Mouse (Mus musculus) ES-E14 (cell line): ENCODE results near the gene Ctdsp2. TPM values are rescaled to one million over a fixed set of nuclear protein-coding genes. Genes with fewer than 3 reads are reported as not detected.

ENCODE experiments used
- DNase-seq: peaks from one replicate; pipeline ENCODE4 v3.0.0-alpha.2; 2013; ENCODE audit warnings: low read depth, low spot score
- H3K27ac ChIP-seq: 2 replicates; pipeline ENCODE4 v1.5.1; 2012; ENCODE audit warnings: low read depth, mild to moderate bottlenecking, low read length, moderate library complexity, mixed read lengths; ENCODE audit not compliant: poor library complexity, insufficient read depth, severe bottlenecking
- H3K36me3 ChIP-seq: 2 replicates; pipeline ENCODE4 v1.6.1; 2012; ENCODE audit warnings: mild to moderate bottlenecking, low read length, moderate library complexity, mixed read lengths; ENCODE audit not compliant: control insufficient read depth, poor library complexity, insufficient read depth, severe bottlenecking
- H3K4me1 ChIP-seq, 2 experiments: fragments of 150-350 bp in 1 of 2; sonication (generic) in 1 of 2; 2 replicates each; pipeline ENCODE4 v1.6.1; 2012; ENCODE audit warnings: low read length in 2 of 2, mild to moderate bottlenecking in 1 of 2, mixed read lengths in 1 of 2; ENCODE audit not compliant: control insufficient read depth in 2 of 2, insufficient read depth in 2 of 2, poor library complexity in 1 of 2
- H3K4me3 ChIP-seq, 2 experiments: fragments of 150-350 bp in 1 of 2; sonication (generic) in 1 of 2; 2 replicates each; pipeline ENCODE4 v1.5.1; 2012; ENCODE audit warnings: low read length in 2 of 2, low read depth in 1 of 2, mild to moderate bottlenecking in 1 of 2, mixed read lengths in 1 of 2; ENCODE audit not compliant: insufficient read depth in 1 of 2, poor library complexity in 1 of 2, severe bottlenecking in 1 of 2
- H3K9ac ChIP-seq: 2 replicates; pipeline ENCODE4 v1.6.1; 2012; ENCODE audit warnings: low read depth, mild to moderate bottlenecking, low read length, mixed read lengths; ENCODE audit not compliant: poor library complexity, insufficient read depth, severe bottlenecking
- H3K9me3 ChIP-seq: fragments of 150-350 bp; sonication (generic); 2 replicates; pipeline ENCODE4 v1.6.1; 2012; ENCODE audit warnings: low read depth, mild to moderate bottlenecking, low read length; ENCODE audit not compliant: control insufficient read depth, insufficient read depth
- CHD2 ChIP-seq: IDR thresholded peaks from 2 replicates; pipeline ENCODE4 v1.6.1; 2014; ENCODE audit warnings: mild to moderate bottlenecking, low read depth, low read length, inconsistent platforms
- HCFC1 ChIP-seq: IDR thresholded peaks from 2 replicates; pipeline ENCODE4 v1.6.1; 2012; ENCODE audit warnings: low read length, inconsistent platforms, borderline replicate concordance; ENCODE audit not compliant: insufficient read depth
- MAFK ChIP-seq: IDR thresholded peaks from 2 replicates; pipeline ENCODE4 v1.6.1; 2014; ENCODE audit warnings: mild to moderate bottlenecking, low read depth, low read length, inconsistent platforms; ENCODE audit not compliant: insufficient read depth
- ZC3H11A ChIP-seq: IDR thresholded peaks from 2 replicates; pipeline ENCODE4 v1.6.1; 2012; ENCODE audit warnings: low read depth, mild to moderate bottlenecking, inconsistent platforms, low read length, borderline replicate concordance
- ZNF384 ChIP-seq: IDR thresholded peaks from 2 replicates; pipeline ENCODE4 v1.6.1; 2012; ENCODE audit warnings: low read depth, low read length, inconsistent platforms
- in situ Hi-C, 2 experiments: fragments of 600-800 bp; cut with MboI; formaldehyde crosslinking; loops; one replicate each; pipeline ENCODE4 v1.15.1; 2025; ENCODE audit warnings: low sequenced_read_pairs in 2 of 2, inconsistent platforms in 1 of 2; ENCODE audit not compliant: unreplicated experiment in 2 of 2
- total RNA-seq: library from RNA; depleted of rRNA; stranded (reverse); fragments of 300-350 nt; gene quantifications from 2 replicates; pipeline ENCODE4 v1.2.3, GENCODE M21; 2012

The Ctdsp2 gene
- total RNA-seq, 1 experiment, result 28.5 TPM

GRCm38 (mm10) chr10:126980221-126980932, 1.9 kb downstream of the Ctdsp2 start:
- no peaks in the 10 kb centered on the region for H3K9me3 ChIP-seq
- in situ Hi-C loops, result no loop called here
- no peaks in the 10 kb centered on the region; the same call in 1 of the 2 replicates for H3K36me3 ChIP-seq
- H3K9ac ChIP-seq, result peak overlapping the region; percentile 84
- TF ChIP-seq HCFC1 (no peak), MAFK (no peak), ZC3H11A (no peak), ZNF384 (no peak), CHD2 (no peak)
- no peak overlapping the region for H3K27ac ChIP-seq
- DNase-seq, result no peak
- H3K4me3 ChIP-seq, result peak overlapping the region; percentile 92 to 98
- peaks cover 9 to 46% of the 10 kb centered on the region in 2 experiments for H3K4me1 ChIP-seq

GRCm38 (mm10) chr10:126980933-126981530, 2.5 kb downstream of the Ctdsp2 start:
- Histone ChIP-seq H3K36me3 (no peaks in the 10 kb centered on the region; the same call in 1 of the 2 replicates), H3K27ac (no peak overlapping the region), H3K4me1 (peaks cover 9 to 49% of the 10 kb centered on the region in 2 experiments), H3K4me3 (peak overlapping the region; percentile 92 to 98), H3K9ac (peak overlapping the region; percentile 46), H3K9me3 (no peaks in the 10 kb centered on the region)
- in situ Hi-C loops, result no loop called here
- TF ChIP-seq CHD2, result no peak
- no peak for TF ChIP-seq HCFC1
- no peak for TF ChIP-seq MAFK
- no peak for TF ChIP-seq ZC3H11A
- no peak for TF ChIP-seq ZNF384
- DNase-seq, result no peak

- no peak overlapping the region for H3K4me3 ChIP-seq
- H3K9ac ChIP-seq, result no peak overlapping the region
- no peak for DNase-seq
- H3K4me1 ChIP-seq, result peaks cover 9 to 52% of the 10 kb centered on the region in 2 experiments
- H3K27ac ChIP-seq, result no peak overlapping the region
- in situ Hi-C loops, result no loop called here
- H3K36me3 ChIP-seq, result no peaks in the 10 kb centered on the region; the same call in 1 of the 2 replicates
- TF ChIP-seq HCFC1 (no peak), CHD2 (no peak)
- H3K9me3 ChIP-seq, result no peaks in the 10 kb centered on the region
Measured at GRCm38 (mm10) chr10:126981746-126982145, 3.2 kb downstream of the Ctdsp2 start.

GRCm38 (mm10) chr10:126983193-126983725, 4.7 kb downstream of the Ctdsp2 start:
- TF ChIP-seq MAFK (no peak), CHD2 (no peak), HCFC1 (no peak), ZNF384 (no peak), ZC3H11A (no peak)
- in situ Hi-C loops, result no loop called here
- H3K4me3 ChIP-seq, result no peak overlapping the region

More at GRCm38 (mm10) chr10:126983193-126983725, 4.7 kb downstream of the Ctdsp2 start:
- Histone ChIP-seq H3K9me3 (no peaks in the 10 kb centered on the region), H3K36me3 (no peaks in the 10 kb centered on the region; the same call in 1 of the 2 replicates), H3K9ac (no peak overlapping the region), H3K27ac (no peak overlapping the region), H3K4me1 (peaks cover 15 to 59% of the 10 kb centered on the region in 2 experiments)
- DNase-seq, result no peak
